Mouse (Mus musculus): Measurements from ENCODE around the gene Prl3b1. TPM values are rescaled to one million over a fixed set of nuclear protein-coding genes. Genes with fewer than 3 reads are reported as not detected.

Prl3b1 gene
- polyA plus RNA-seq (2017; shearing (Covaris generic)), result not detected

DNA sequence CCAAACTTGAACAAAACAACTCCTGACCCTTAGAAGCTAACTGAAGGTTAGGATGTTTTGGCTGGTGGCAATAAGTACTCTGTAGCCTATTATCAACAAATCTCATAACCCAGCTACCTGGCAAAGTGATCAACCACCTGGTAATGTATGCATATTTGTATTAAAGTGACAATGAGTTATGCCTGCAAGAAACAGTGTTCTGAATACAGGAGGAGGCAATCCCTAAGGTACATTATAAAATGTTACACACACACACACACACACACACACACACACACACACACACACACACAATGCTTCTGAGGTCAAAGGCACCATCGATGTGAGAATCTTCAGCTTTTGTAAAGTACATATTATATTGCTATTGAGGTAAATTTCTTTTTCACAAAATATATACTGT, at the start of gene Prl3b1:
Prl3b1 (plus strand) TSS at position 301 of the 400 bp plus-strand sequence.

GRCm38 (mm10) chr13:27196359-27196758, 45.3 kb upstream of the Prl3b1 start, which contains the start of gene Prl3c1:
Gene Prl3c1, plus strand, starts transcription at chr13:27196659.

GRCm38 (mm10) chr13:27259136-27259535, 17.5 kb downstream of the Prl3b1 start, which contains the start of gene Prl3a1:
Gene Prl3a1, plus strand, starts transcription at chr13:27259436.

Other genes starting within 250 kb of the Prl3b1 start
- not detected for gene Prl, start 184.3 kb upstream of the Prl3b1 start, polyA plus RNA-seq (2017; shearing (Covaris generic))
- gene Prl3d1, start 147.7 kb upstream of the Prl3b1 start, polyA plus RNA-seq (2017; shearing (Covaris generic)), result not detected
- gene Prl3d2, start 120.1 kb upstream of the Prl3b1 start, polyA plus RNA-seq (2017; shearing (Covaris generic)), result not detected
- not detected for gene Prl3d3, start 85.1 kb upstream of the Prl3b1 start, polyA plus RNA-seq (2017; shearing (Covaris generic))
- gene Prl3c1, start 45.2 kb upstream of the Prl3b1 start, polyA plus RNA-seq (2017; shearing (Covaris generic)), result not detected
- gene Prl3a1, start 17.6 kb downstream of the Prl3b1 start, polyA plus RNA-seq (2017; shearing (Covaris generic)), result not detected
- gene Prl6a1, start 70.8 kb downstream of the Prl3b1 start, polyA plus RNA-seq (2017; shearing (Covaris generic)), result not detected
- not detected for gene Prl8a2, start 103.8 kb downstream of the Prl3b1 start, polyA plus RNA-seq (2017; shearing (Covaris generic))
- not detected for gene Prl2b1, start 149.0 kb downstream of the Prl3b1 start, polyA plus RNA-seq (2017; shearing (Covaris generic))
- gene Prl8a6, start 196.8 kb downstream of the Prl3b1 start, polyA plus RNA-seq (2017; shearing (Covaris generic)), result not detected

Data from CD4-positive, CD25-positive, alpha-beta regulatory T cell (primary cell).